Mouse (Mus musculus) hindbrain, embryonic 15.5 days (tissue): ENCODE results near the gene Ager. TPM values are rescaled to one million over a fixed set of nuclear protein-coding genes. Genes with fewer than 3 reads are reported as not detected.

ENCODE experiments used
- ATAC-seq: fragments of 200-750 bp; cut with Nextera tagmentation; 2 replicates; pipeline ENCODE4 v1.8.0; 2017; ENCODE audit warnings: low read depth, moderate number of reproducible peaks, moderate TSS enrichment; ENCODE audit not compliant: low FRiP score
- H3K27ac ChIP-seq: fragments of 300-500 bp; sonication (generic); replicated peaks from 2 replicates; pipeline ENCODE4 v1.5.1; 2015; ENCODE audit warnings: mild to moderate bottlenecking, inconsistent platforms
- H3K27me3 ChIP-seq: fragments of 300-500 bp; sonication (generic); 2 replicates; pipeline ENCODE4 v1.6.1; 2015; ENCODE audit warnings: control low read depth, inconsistent platforms
- H3K36me3 ChIP-seq: fragments of 300-500 bp; sonication (generic); 2 replicates; pipeline ENCODE4 v1.6.1; 2015; ENCODE audit warnings: control low read depth, inconsistent platforms
- H3K4me1 ChIP-seq: fragments of 300-500 bp; sonication (generic); replicated peaks from 2 replicates; pipeline ENCODE4 v1.6.1; 2015; ENCODE audit warnings: control low read depth, inconsistent platforms
- H3K4me2 ChIP-seq: fragments of 300-500 bp; sonication (generic); 2 replicates; pipeline ENCODE4 v1.6.1; 2015; ENCODE audit warnings: moderate library complexity, mild to moderate bottlenecking, inconsistent platforms
- H3K4me3 ChIP-seq: fragments of 300-500 bp; sonication (generic); 2 replicates; pipeline ENCODE4 v1.5.1; 2015; ENCODE audit warnings: mild to moderate bottlenecking, inconsistent platforms
- H3K9ac ChIP-seq: fragments of 300-500 bp; sonication (generic); 2 replicates; pipeline ENCODE4 v1.6.1; 2015; ENCODE audit warnings: inconsistent platforms
- H3K9me3 ChIP-seq: fragments of 300-500 bp; sonication (generic); 2 replicates; pipeline ENCODE4 v1.6.1; 2016; ENCODE audit warnings: control low read depth, inconsistent platforms
- WGBS: fragments of 180-500 bp; shearing (Covaris S2); methylation state at CpG from one replicate; pipeline ENCODE4 v1.1.7; 2015; 5-methylcytosine and 5-hydroxymethylcytosine counted together
- polyA plus RNA-seq: library from polyadenylated mRNA; unstranded; fragments of >200 nt; fragmentation: Nextera tagmentation; extraction: Ambion mirVana; gene quantifications from 2 replicates; pipeline ENCODE4 v1.2.1, GENCODE M21; 2015

Gene Ager
- polyA plus RNA-seq, 1 experiment from 2014 or later: 1.8 TPM

- ATAC-seq: no peak
- peaks cover 43% of the 10 kb centered on the region for H3K4me1 ChIP-seq
- H3K27me3 ChIP-seq: no peaks in the 10 kb centered on the region
- H3K9ac ChIP-seq: no peak overlapping the region
- H3K27ac ChIP-seq: no peak overlapping the region
- H3K36me3 ChIP-seq: peaks cover 23% of the 10 kb centered on the region
- no peaks in the 10 kb centered on the region for H3K9me3 ChIP-seq
- H3K4me2 ChIP-seq: no peak overlapping the region
- H3K4me3 ChIP-seq: no peak overlapping the region
- 82% methylated on average over 7 of the region's 7 CpGs for WGBS
Measured at GRCm38 (mm10) chr17:34607997-34608396, 10.3 kb downstream of the Ager start.

- H3K36me3 ChIP-seq: peaks cover 31% of the 10 kb centered on the region
- H3K4me3 ChIP-seq: no peak overlapping the region
Measured at GRCm38 (mm10) chr17:34611050-34611449, 13.4 kb downstream of the Ager start.

DNA sequence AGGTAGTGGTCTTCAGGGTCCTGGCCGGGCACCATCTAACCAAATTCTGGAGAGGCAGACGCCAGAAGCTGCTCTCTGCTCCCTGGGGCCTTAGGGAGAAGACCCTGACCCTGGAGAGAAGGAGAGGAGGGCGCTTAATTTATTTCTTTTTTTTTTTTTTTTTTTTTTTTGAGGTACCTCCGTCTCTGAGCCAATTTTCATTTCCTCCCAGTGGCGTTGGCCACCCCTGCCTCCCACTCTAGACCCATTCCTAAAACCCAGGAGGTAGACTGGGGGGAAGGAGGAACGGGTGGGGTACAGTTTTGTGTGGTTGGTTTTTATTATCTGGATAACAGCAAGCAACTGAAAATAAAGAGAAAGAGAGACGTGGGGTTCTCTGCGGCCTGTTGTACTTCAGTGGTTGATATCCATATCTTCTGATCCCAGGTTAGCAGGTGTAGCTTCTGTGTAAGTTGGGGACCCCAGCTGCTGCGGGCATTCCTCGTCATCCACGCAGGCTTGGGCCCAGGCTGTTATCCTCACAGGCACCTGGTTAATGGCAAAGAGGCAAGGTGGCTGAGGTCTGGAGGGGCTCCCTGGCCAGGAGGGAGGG lies 15.5 kb downstream of the Ager start:
- Histone ChIP-seq H3K36me3 (peaks cover 31% of the 10 kb centered on the region), H3K4me2 (no peak overlapping the region), H3K27me3 (no peaks in the 10 kb centered on the region), H3K9me3 (no peaks in the 10 kb centered on the region), H3K27ac (no peak overlapping the region), H3K4me1 (peaks cover 12% of the 10 kb centered on the region), H3K4me3 (no peak overlapping the region), H3K9ac (no peak overlapping the region)
- 90% methylated on average over 11 of the region's 11 CpGs for WGBS
- ATAC-seq: no peak

More at GRCm38 (mm10) chr17:34611050-34611449, 13.4 kb downstream of the Ager start:
- Histone ChIP-seq H3K4me1 (peaks cover 31% of the 10 kb centered on the region), H3K9ac (no peak overlapping the region), H3K27me3 (no peaks in the 10 kb centered on the region), H3K9me3 (no peaks in the 10 kb centered on the region), H3K4me2 (no peak overlapping the region), H3K27ac (no peak overlapping the region)
- 94% methylated on average over 8 of the region's 8 CpGs for WGBS
- ATAC-seq: no peak

GRCm38 (mm10) chr17:34613830-34614229 lies 16.2 kb downstream of the Ager start:
- H3K27me3 ChIP-seq: no peaks in the 10 kb centered on the region
- no peak overlapping the region for H3K27ac ChIP-seq
- no peak overlapping the region for H3K4me2 ChIP-seq
- ATAC-seq: no peak
- peaks cover 5% of the 10 kb centered on the region for H3K4me1 ChIP-seq
- no peak overlapping the region for H3K9ac ChIP-seq
- WGBS: 87% methylated on average over 10 of the region's 10 CpGs
- H3K9me3 ChIP-seq: no peaks in the 10 kb centered on the region
- H3K36me3 ChIP-seq: peaks cover 31% of the 10 kb centered on the region
- no peak overlapping the region for H3K4me3 ChIP-seq

DNA sequence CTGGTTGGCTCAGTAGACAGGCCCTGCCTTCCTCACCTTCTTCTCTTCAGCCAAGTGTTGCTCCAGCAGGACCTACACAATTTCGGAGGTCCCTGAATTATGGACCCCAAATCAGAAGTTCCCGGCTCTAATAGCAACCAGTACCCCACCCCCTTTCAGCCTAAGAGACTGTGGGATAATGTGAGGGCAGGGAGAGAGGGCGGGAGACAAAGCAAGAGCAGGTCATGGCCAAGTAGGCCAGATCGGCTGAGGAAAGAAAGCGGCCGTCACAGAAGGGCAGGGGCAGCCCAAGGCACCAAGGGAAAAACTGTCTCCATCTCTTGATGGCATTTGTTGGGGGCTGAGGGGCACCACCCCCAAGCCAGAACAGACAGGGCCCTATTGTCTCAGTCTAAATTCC lies 18.2 kb downstream of the Ager start, which contains the start of gene Egfl8:
Gene Egfl8, minus strand, starts transcription at position 101 of the 400 bp plus-strand sequence.
- H3K27ac ChIP-seq: peak within 1 kb of the TSS; percentile 22; the same call in 1 of the 2 replicates
- no peak within 1 kb of the TSS for H3K4me2 ChIP-seq

DNA sequence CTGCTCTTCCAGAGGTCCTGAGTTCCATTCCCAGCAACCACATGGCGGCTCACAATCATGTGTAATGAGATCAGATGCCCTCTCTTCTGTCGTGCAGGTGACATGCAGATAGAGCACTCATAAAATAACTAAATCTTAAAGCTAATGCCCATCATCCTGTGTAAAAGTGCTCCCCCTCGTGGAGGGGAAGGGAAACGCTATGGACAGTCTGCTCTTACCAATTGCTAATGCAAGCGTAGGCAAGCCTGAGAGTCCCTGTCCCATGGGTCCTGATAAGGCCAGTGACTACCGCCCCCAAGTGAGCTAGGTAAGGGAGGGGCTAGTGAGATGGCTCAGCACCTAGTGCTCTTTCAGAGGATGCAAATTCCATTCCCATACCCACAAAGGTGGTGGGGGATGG lies 21.3 kb downstream of the Ager start:
- 11% methylated on average over 6 of the region's 6 CpGs for WGBS
- ATAC-seq: no peak
- Histone ChIP-seq H3K9ac (no peak overlapping the region), H3K36me3 (peaks cover 22% of the 10 kb centered on the region), H3K4me2 (no peak overlapping the region), H3K4me3 (no peak overlapping the region), H3K4me1 (no peaks in the 10 kb centered on the region), H3K27ac (no peak overlapping the region), H3K9me3 (no peaks in the 10 kb centered on the region), H3K27me3 (no peaks in the 10 kb centered on the region)

More for the DNA sequence above, 18.2 kb downstream of the Ager start, which contains the start of gene Egfl8:
- WGBS: 49% methylated on average over 6 of the region's 6 CpGs
- Histone ChIP-seq H3K27me3 (no peaks in the 10 kb centered on the region), H3K4me1 (no peaks in the 10 kb centered on the region), H3K9me3 (no peaks in the 10 kb centered on the region), H3K36me3 (peaks cover 29% of the 10 kb centered on the region), H3K9ac (no peak within 1 kb of the TSS), H3K4me3 (no peak within 1 kb of the TSS)
- ATAC-seq: no peak

DNA sequence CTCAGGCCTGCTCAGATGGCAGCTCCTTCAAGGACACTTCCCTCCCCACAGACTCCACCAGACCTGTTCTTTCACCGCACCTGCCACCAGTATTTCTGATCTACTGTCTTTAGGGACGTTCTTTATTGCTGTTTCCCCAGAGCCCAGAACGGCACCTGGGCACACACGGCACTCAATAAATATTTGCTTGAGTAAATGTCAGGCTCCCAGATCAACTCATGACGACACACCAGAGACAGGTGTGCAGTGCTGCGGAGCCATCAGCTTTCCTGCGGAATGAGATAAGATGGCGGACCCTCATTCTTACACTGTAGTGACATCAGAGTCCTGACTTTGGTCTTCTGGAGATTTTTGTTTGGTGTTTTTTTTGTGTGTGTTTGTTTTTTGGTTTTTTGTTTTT lies 23.3 kb downstream of the Ager start:
- Histone ChIP-seq H3K27me3 (no peaks in the 10 kb centered on the region), H3K9me3 (no peaks in the 10 kb centered on the region), H3K4me3 (no peak overlapping the region), H3K4me2 (no peak overlapping the region), H3K27ac (no peak overlapping the region), H3K4me1 (peaks cover 8% of the 10 kb centered on the region), H3K9ac (no peak overlapping the region), H3K36me3 (peaks cover 21% of the 10 kb centered on the region)
- 90% methylated on average over 8 of the region's 8 CpGs for WGBS
- no peak for ATAC-seq

DNA sequence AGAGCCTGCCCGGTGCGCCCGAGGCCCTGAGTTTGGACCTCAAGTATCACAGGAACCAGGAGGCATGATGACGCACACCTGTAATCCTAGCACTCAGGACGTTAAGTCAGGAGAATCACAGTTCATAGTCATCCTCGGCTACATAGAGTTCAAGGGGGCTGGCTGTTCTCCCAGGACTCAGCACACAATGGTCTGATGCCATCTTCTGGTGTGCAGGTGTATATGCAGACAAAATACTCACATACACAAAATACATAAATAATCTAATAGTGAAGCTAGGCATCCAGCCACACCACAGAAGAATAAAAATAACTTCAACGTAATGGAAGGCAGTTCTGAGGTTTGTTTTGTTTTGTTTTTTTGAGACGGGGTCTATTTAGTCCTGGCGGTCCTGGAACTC lies 25.5 kb downstream of the Ager start:
- Histone ChIP-seq H3K36me3 (peaks cover 21% of the 10 kb centered on the region), H3K4me1 (peaks cover 23% of the 10 kb centered on the region), H3K27ac (no peak overlapping the region), H3K27me3 (no peaks in the 10 kb centered on the region), H3K9me3 (no peaks in the 10 kb centered on the region), H3K4me3 (no peak overlapping the region), H3K9ac (no peak overlapping the region), H3K4me2 (no peak overlapping the region)
- 83% methylated on average over 9 of the region's 9 CpGs for WGBS
- no peak for ATAC-seq

GRCm38 (mm10) chr17:34624981-34625380 lies 27.3 kb downstream of the Ager start:
- Histone ChIP-seq H3K27me3 (no peaks in the 10 kb centered on the region), H3K36me3 (peaks cover 21% of the 10 kb centered on the region), H3K27ac (no peak overlapping the region), H3K9me3 (no peaks in the 10 kb centered on the region), H3K4me1 (peaks cover 41% of the 10 kb centered on the region), H3K4me2 (no peak overlapping the region), H3K4me3 (no peak overlapping the region), H3K9ac (no peak overlapping the region)
- WGBS: 93% methylated on average over 3 of the region's 3 CpGs
- ATAC-seq: no peak

GRCm38 (mm10) chr17:34626062-34626772 lies 28.6 kb downstream of the Ager start:
- Histone ChIP-seq H3K27me3 (0 out of 2 replicates have a peak, but pooled peaks cover under 1% of the 10 kb centered on the region), H3K4me2 (peak overlapping the region; percentile 96), H3K4me1 (peaks cover 53% of the 10 kb centered on the region), H3K9ac (peak overlapping the region; percentile 70), H3K36me3 (peaks cover 21% of the 10 kb centered on the region), H3K4me3 (peak overlapping the region; percentile 85), H3K9me3 (no peaks in the 10 kb centered on the region), H3K27ac (peak overlapping the region; percentile 94)
- WGBS: 50% methylated on average over 16 of the region's 16 CpGs
- ATAC-seq: no peak

- Histone ChIP-seq H3K36me3 (peaks cover 17% of the 10 kb centered on the region), H3K4me1 (peaks cover 58% of the 10 kb centered on the region), H3K9ac (peak overlapping the region; percentile 70), H3K4me3 (peak overlapping the region; percentile 85), H3K4me2 (peak overlapping the region; percentile 96), H3K27ac (peak overlapping the region; percentile 94), H3K9me3 (no peaks in the 10 kb centered on the region), H3K27me3 (peaks cover 5% of the 10 kb centered on the region)
- WGBS: under 1% methylated on average over 18 of the region's 18 CpGs
- peak; percentile 24 for ATAC-seq
Measured at GRCm38 (mm10) chr17:34626773-34627092, 29.1 kb downstream of the Ager start.

- peak; percentile 81 for ATAC-seq
- H3K27me3 ChIP-seq: peaks cover 7% of the 10 kb centered on the region
- WGBS: under 1% methylated on average over 42 of the region's 45 CpGs
- peak overlapping the region; percentile 96 for H3K4me2 ChIP-seq
- peak overlapping the region; percentile 70 for H3K9ac ChIP-seq
- H3K4me3 ChIP-seq: peak overlapping the region; percentile 85
- H3K4me1 ChIP-seq: peaks cover 64% of the 10 kb centered on the region
- H3K9me3 ChIP-seq: no peaks in the 10 kb centered on the region
- peak overlapping the region; percentile 94 for H3K27ac ChIP-seq
- peaks cover 13% of the 10 kb centered on the region; the same call in 1 of the 2 replicates for H3K36me3 ChIP-seq
Measured at GRCm38 (mm10) chr17:34627093-34627942, 29.7 kb downstream of the Ager start.
